Mouse (Mus musculus): ENCODE results near the gene Fry. TPM values are rescaled to one million over a fixed set of nuclear protein-coding genes. Genes with fewer than 3 reads are reported as not detected.
A peak's percentile ranks its signal among the peaks of the same experiment; 100 is the strongest.

Gene Fry
- polyA plus RNA-seq, 1 experiment: 2.1 TPM

- no peaks in the 10 kb centered on the region for H3K79me2 ChIP-seq (ENCODE audit: control insufficient read depth, insufficient read depth)
These were observed 69.6 kb downstream of the Fry start for GRCm38 (mm10) chr5:150188031-150188430.

GRCm38 (mm10) chr5:150190454-150191358 lies 72.3 kb downstream of the Fry start:
- H3K27me3 ChIP-seq (ENCODE audit: control insufficient read depth, insufficient read depth, insufficient read length): no peaks in the 10 kb centered on the region
- no peak overlapping the region for H3K4me3 ChIP-seq
- TF ChIP-seq MAX (IDR thresholded peaks at IDR 0.05; ENCODE audit: low read depth) (no peak), SRF (IDR thresholded peaks at IDR 0.05; ENCODE audit: control insufficient read depth, insufficient read length, low read depth) (no peak)
- no peak overlapping the region for H3ac ChIP-seq (ENCODE audit: control insufficient read depth, insufficient read length)
- H3K4me2 ChIP-seq (ENCODE audit: low read depth): no peak overlapping the region
- H3K36me3 ChIP-seq (ENCODE audit: control insufficient read depth, insufficient read depth): no peaks in the 10 kb centered on the region
- no peaks in the 10 kb centered on the region for H3K79me2 ChIP-seq (ENCODE audit: control insufficient read depth, insufficient read depth)

More at GRCm38 (mm10) chr5:150188031-150188430, 69.6 kb downstream of the Fry start:
- TF ChIP-seq MYOD1 (IDR thresholded peaks at IDR 0.05; ENCODE audit: control insufficient read depth in 1 of 3, insufficient read length in 2 of 3, low read depth in 2 of 3): no peak
- TF ChIP-seq E2F4 (IDR thresholded peaks at IDR 0.05; ENCODE audit: insufficient read depth): no peak
- no peak for TF ChIP-seq SRF (IDR thresholded peaks at IDR 0.05; ENCODE audit: control insufficient read depth, insufficient read length, low read depth)
- no peaks in the 10 kb centered on the region for H3K27me3 ChIP-seq (ENCODE audit: control insufficient read depth, insufficient read depth, insufficient read length)
- no peak overlapping the region for H3K4me2 ChIP-seq (ENCODE audit: low read depth)
- H3ac ChIP-seq (ENCODE audit: control insufficient read depth, insufficient read length): no peak overlapping the region
- H3K4me3 ChIP-seq: no peak overlapping the region
- H3K36me3 ChIP-seq (ENCODE audit: control insufficient read depth, insufficient read depth): no peaks in the 10 kb centered on the region

GRCm38 (mm10) chr5:150195514-150196210 lies 77.2 kb downstream of the Fry start:
- Histone ChIP-seq H3K36me3 (ENCODE audit: control insufficient read depth, insufficient read depth) (no peaks in the 10 kb centered on the region), H3ac (ENCODE audit: control insufficient read depth, insufficient read length) (no peak overlapping the region), H3K79me2 (ENCODE audit: control insufficient read depth, insufficient read depth) (no peaks in the 10 kb centered on the region), H3K4me2 (ENCODE audit: low read depth) (peak overlapping the region; percentile 71), H3K27me3 (ENCODE audit: control insufficient read depth, insufficient read depth, insufficient read length) (no peaks in the 10 kb centered on the region), H3K4me3 (peak overlapping the region; percentile 3)
- no peak for TF ChIP-seq CEBPB (IDR thresholded peaks at IDR 0.05; ENCODE audit: insufficient read depth, poor library complexity, severe bottlenecking)
- peak in 1 of 3 experiments; percentile 13 for TF ChIP-seq MYOG (IDR thresholded peaks at IDR 0.05; ENCODE audit: control insufficient read depth in 1 of 3, insufficient read depth in 1 of 3, insufficient read length in 2 of 3, low read depth in 2 of 3)

GRCm38 (mm10) chr5:150196211-150196585 lies 77.8 kb downstream of the Fry start:
- H3K4me2 ChIP-seq (ENCODE audit: low read depth): peak overlapping the region; percentile 71
- TF ChIP-seq TCF12 (IDR thresholded peaks at IDR 0.05; ENCODE audit: insufficient read depth, poor library complexity, severe bottlenecking) (no peak), SRF (IDR thresholded peaks at IDR 0.05; ENCODE audit: control insufficient read depth, insufficient read length, low read depth) (no peak), REST (IDR thresholded peaks at IDR 0.05; ENCODE audit: insufficient read depth, insufficient read length) (no peak), MYOG (IDR thresholded peaks at IDR 0.05; ENCODE audit: control insufficient read depth in 1 of 3, insufficient read depth in 1 of 3, insufficient read length in 2 of 3, low read depth in 2 of 3) (no peak), CEBPB (IDR thresholded peaks at IDR 0.05; ENCODE audit: insufficient read depth, poor library complexity, severe bottlenecking) (no peak), POLR2A (IDR thresholded peaks at IDR 0.05; ENCODE audit: insufficient read length, low read depth) (no peak), MYOD1 (IDR thresholded peaks at IDR 0.05; ENCODE audit: control insufficient read depth in 1 of 3, insufficient read length in 2 of 3, low read depth in 2 of 3) (no peak), E2F4 (IDR thresholded peaks at IDR 0.05; ENCODE audit: insufficient read depth) (no peak), POLR2AphosphoS2 (IDR thresholded peaks at IDR 0.05; ENCODE audit: insufficient read length, low read depth) (no peak), MAX (IDR thresholded peaks at IDR 0.05; ENCODE audit: low read depth) (no peak)
- no peak overlapping the region for H3ac ChIP-seq (ENCODE audit: control insufficient read depth, insufficient read length)
- peak overlapping the region; percentile 3 for H3K4me3 ChIP-seq
- no peaks in the 10 kb centered on the region for H3K36me3 ChIP-seq (ENCODE audit: control insufficient read depth, insufficient read depth)
- H3K27me3 ChIP-seq (ENCODE audit: control insufficient read depth, insufficient read depth, insufficient read length): no peaks in the 10 kb centered on the region
- H3K79me2 ChIP-seq (ENCODE audit: control insufficient read depth, insufficient read depth): no peaks in the 10 kb centered on the region

GRCm38 (mm10) chr5:150196881-150197311 lies 78.5 kb downstream of the Fry start:
- Histone ChIP-seq H3K4me3 (peak overlapping the region; percentile 3), H3K4me2 (ENCODE audit: low read depth) (peak overlapping the region; percentile 71), H3K36me3 (ENCODE audit: control insufficient read depth, insufficient read depth) (no peaks in the 10 kb centered on the region), H3K79me2 (ENCODE audit: control insufficient read depth, insufficient read depth) (no peaks in the 10 kb centered on the region), H3ac (ENCODE audit: control insufficient read depth, insufficient read length) (no peak overlapping the region), H3K27me3 (ENCODE audit: control insufficient read depth, insufficient read depth, insufficient read length) (no peaks in the 10 kb centered on the region)
- TF ChIP-seq TCF3 (IDR thresholded peaks at IDR 0.05; ENCODE audit: insufficient read length, low read depth) (no peak), POLR2AphosphoS2 (IDR thresholded peaks at IDR 0.05; ENCODE audit: insufficient read length, low read depth) (no peak), E2F4 (IDR thresholded peaks at IDR 0.05; ENCODE audit: insufficient read depth) (no peak), CEBPB (IDR thresholded peaks at IDR 0.05; ENCODE audit: insufficient read depth, poor library complexity, severe bottlenecking) (no peak), MAX (IDR thresholded peaks at IDR 0.05; ENCODE audit: low read depth) (no peak), POLR2A (IDR thresholded peaks at IDR 0.05; ENCODE audit: insufficient read length, low read depth) (no peak), SRF (IDR thresholded peaks at IDR 0.05; ENCODE audit: control insufficient read depth, insufficient read length, low read depth) (no peak)
